Mouse (Mus musculus) bone marrow macrophage, adult 2 months (primary cell): Measurements from ENCODE around the gene Ccdc61.

ENCODE experiments used
- CTCF ChIP-seq: IDR thresholded peaks from 2 replicates; pipeline ENCODE4 v1.5.1; 2012; ENCODE audit warnings: low read depth, mild to moderate bottlenecking, low read length, moderate library complexity
- POLR2A ChIP-seq: IDR thresholded peaks from 2 replicates; pipeline ENCODE4 v1.6.1; 2012; ENCODE audit warnings: mild to moderate bottlenecking, low read depth, low read length, borderline replicate concordance

DNA sequence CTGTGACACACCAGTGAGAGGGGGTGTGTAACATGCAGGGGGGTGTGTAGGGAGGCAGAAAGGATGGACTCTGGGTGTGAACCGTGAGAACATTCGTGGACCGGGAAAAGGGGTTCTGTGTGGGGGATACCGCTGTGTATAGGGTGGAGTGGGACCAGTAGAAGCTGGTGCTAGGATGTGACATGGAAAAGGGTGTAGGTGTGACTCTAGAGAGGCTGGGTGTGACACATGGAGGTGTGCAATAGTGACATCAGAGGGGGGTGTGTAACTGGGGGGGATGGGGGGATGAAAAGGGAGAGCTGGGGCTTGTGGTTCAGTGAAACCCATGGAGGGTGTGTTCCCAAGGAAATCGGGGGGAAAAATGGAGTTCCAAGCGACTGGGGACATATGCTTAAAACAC, 16.7 kb upstream of the Ccdc61 start:
- TF ChIP-seq CTCF (no peak), POLR2A (no peak)
